Mouse (Mus musculus) CD4-positive helper T cell, adult 2 months (primary cell): Measurements from ENCODE around the gene BC024978.

ENCODE experiments used
- DNase-seq: peaks from one replicate; pipeline ENCODE4 v3.0.0-alpha.2; 2012; ENCODE audit warnings: low read depth, missing footprints, low spot score

Gene BC024978

GRCm38 (mm10) chr7:27195681-27196611, at the start of gene BC024978, which contains the start of gene Snrpa:
Gene BC024978, plus strand, starts transcription at chr7:27195781.
Gene Snrpa, minus strand, starts transcription at chr7:27196271.
- peak; percentile 99 for DNase-seq

- no peak for DNase-seq
Observed at GRCm38 (mm10) chr7:27153205-27153764, 42.3 kb upstream of the BC024978 start, which contains the start of gene Cyp2t4. Gene Cyp2t4, plus strand, starts transcription at chr7:27153714.

GRCm38 (mm10) chr7:27156005-27156404, 39.6 kb upstream of the BC024978 start:
- no peak for DNase-seq

GRCm38 (mm10) chr7:27158171-27158570, 37.4 kb upstream of the BC024978 start:
- no peak for DNase-seq

- DNase-seq = no peak
Observed at GRCm38 (mm10) chr7:27159256-27159655, 36.3 kb upstream of the BC024978 start.

- peak; percentile 87 for DNase-seq
Observed at GRCm38 (mm10) chr7:27159882-27160281, 35.7 kb upstream of the BC024978 start.

DNA sequence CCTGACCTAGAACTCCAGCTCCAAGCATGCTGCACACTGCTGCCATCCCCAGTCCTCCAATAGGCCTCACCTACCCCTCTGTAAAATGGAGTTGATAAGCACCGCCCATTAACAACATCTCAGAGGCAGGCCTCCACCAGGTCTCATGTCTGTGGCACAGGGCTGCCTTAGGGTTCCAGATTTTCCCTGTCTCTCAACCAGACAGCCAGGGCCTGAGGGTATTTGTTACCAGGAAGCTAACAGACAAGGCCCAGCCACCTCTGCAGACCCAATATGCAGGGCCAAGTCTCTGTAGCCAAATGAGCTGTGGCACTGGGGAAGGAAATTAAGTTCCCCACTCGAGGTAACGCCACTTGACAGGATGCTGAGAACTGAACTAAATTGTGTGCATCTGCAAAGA, 34.7 kb upstream of the BC024978 start:
- no peak for DNase-seq

DNA sequence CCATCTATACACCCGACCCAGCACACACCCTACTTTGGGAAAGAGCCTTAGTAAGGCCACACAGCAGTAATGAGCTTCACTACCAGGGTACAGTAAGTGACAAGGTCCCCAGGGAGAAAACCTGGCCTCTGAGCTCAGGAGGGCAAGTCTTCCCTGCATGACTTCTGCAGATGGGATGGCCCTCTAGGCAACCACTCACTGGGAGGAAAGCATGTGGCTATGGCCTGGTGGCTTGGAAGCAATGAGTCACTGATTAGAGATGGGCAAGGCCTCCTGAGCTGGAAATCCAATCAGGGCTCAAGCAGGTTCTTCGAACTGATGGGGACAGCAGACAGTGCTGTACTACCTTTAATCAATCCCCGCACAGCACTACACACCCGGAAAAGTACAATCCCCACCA, 33.8 kb upstream of the BC024978 start:
- no peak for DNase-seq

DNA sequence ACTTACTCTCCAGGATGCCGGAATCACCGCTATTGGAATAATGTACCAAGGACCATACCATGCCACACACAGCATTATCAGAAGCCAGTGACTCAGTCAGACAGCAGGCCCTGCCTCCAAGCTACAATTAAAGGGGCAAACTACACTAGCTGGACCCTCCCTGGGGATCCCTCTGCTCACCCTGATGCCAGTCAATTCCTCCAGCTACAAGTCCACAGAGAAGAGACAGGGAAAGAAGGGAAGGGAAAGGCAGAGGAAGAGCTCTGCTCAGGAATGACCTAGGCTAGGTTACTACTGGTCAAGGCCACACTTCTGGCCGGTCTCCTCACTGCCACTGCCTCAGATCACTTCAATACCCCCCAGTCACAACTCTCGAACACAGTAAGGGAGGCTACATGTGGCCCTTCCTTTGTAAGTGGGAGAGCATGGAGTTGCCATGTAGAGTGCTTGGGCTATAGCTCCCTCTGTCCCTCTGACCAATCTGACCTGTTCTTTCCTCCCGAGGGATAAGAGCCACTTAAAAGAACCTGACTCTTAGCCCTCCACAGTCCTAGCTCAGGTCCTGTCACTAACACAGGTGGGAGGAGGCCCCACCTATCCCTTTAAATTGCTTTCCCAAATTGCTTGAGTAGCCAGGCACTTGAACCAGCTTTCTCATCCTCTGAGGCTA, 32.7 kb upstream of the BC024978 start:
- DNase-seq = no peak

DNA sequence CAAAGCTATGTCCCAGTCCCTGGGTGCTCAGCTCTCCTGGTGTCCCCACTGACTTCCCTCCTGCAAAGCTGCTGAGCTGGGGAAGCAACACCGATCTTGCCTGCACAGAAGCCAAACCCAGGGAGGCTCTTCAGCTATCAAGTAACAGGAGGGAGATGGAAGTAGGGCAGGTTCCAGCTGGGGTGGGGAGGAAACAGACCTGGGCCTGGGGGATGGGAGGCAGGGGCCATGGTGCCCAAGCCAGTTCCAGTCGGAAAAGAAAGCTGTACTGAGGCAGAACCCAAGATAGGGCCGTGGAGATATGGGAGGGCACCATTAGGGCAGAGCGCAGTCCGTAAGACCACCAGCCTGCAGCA, 32.2 kb upstream of the BC024978 start:
- DNase-seq = no peak

- DNase-seq = no peak
Observed at GRCm38 (mm10) chr7:27164112-27164947, 31.3 kb upstream of the BC024978 start.

- no peak for DNase-seq
Observed at GRCm38 (mm10) chr7:27165007-27165655, 30.4 kb upstream of the BC024978 start.

GRCm38 (mm10) chr7:27165696-27166095, 29.9 kb upstream of the BC024978 start:
- peak; percentile 44 for DNase-seq

GRCm38 (mm10) chr7:27166229-27166613, 29.4 kb upstream of the BC024978 start:
- DNase-seq = peak; percentile 89

- DNase-seq = peak; percentile 97
Observed at GRCm38 (mm10) chr7:27166614-27167474, 28.7 kb upstream of the BC024978 start, which contains the start of gene Egln2. Gene Egln2, minus strand, starts transcription at chr7:27166802.

DNA sequence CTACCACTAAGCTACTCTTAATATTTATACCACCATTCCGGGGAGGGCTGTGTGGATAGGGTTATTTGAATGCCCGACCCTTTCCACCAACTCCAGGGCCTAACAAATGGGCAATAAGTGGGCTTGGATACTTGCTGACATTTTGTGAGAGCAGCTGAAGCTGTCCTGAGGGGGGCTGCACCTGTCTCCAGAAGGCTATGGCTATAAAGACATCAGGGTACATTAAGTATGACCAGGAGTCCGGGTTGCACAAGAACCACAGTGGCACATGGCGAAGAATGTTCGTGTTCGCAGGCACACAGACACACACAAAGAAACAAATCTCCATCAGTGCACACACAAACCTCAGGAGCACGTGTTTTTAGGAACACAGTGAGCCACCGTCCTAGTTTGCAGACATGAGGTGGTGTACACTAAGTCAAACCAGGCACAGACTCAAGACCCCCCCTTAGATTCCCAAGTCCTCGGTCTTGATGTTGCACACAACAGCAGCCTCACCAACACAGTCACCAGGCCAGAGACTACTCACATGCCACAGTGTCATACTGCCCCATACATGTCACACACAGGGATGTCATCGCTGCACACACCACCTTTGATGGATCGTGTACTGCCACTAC, 28.0 kb upstream of the BC024978 start:
- DNase-seq = no peak

DNA sequence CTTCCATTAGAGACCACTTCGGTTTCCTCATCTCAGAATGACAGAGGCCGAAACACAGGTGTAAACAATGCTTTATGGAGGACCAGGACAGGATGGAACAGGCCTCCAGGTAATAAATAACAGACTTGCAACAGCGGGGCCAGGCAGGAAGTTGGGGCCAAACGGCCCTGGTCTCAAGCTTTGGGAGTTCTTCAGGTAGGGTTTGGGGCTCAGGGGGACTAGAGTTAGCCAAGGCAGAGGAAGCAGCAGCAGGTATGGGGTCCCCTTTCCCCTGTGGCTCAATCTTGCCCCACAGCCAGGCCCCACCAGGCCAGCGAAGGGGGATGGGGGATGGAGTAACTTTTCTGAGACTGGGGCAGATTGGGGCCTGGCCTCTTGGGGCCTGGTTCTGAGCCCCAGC, 27.2 kb upstream of the BC024978 start:
- DNase-seq = no peak

DNA sequence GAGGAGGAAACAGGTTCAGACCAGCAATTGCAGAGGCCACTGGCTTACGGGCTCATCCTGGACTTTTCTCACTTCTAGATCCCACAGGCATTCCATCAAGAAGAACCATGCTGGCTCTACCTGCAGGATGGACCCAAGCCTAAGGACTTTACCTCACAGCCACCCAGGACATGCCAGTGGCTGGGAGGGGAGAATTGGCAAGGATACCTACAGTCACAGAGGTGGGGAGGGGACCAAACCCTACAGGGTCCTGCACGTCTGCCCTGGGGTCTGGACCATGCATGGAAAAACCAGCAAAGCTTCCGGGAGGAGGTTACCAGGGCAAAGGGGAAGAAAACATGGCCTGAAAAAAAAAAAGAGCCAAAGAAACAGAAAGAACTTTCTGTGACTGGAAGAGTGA, 24.6 kb upstream of the BC024978 start:
- no peak for DNase-seq

- DNase-seq = no peak
Observed at GRCm38 (mm10) chr7:27174496-27174895, 21.1 kb upstream of the BC024978 start.
